Mouse (Mus musculus): ENCODE data around the gene Nos2. TPM values are rescaled to one million over a fixed set of nuclear protein-coding genes. Genes with fewer than 3 reads are reported as not detected.

The Nos2 gene
- total and polyA plus RNA-seq, 3 experiments, result not detected

DNA sequence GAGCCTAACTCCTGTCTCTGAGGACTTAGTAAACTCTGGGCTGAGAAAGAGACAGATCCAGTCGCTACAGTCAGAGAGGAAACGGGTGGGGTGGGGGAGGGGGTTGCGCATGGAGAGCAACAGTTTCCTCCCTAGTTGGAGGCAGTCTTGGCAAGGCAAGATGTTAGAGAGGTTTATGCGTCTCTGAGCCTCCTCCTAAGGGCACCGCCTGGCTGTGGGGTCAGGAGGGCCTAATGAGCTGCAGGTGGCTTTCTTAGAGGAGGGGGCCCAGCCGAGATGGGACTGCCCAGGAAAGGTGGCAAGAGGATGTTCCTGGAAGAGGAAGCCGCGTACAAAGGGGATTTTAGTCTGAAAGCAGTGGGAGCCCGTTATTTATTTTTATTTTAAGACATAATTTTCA, 3.5 kb downstream of the Nos2 start:
- no peak overlapping the region for H3K4me3 ChIP-seq (ENCODE audit: low read depth, low read length)
- ATAC-seq (ENCODE audit: extremely low read depth, insufficient number of reproducible peaks, low FRiP score, poor library complexity, severe bottlenecking) (no peak), DNase-seq (ENCODE audit: low spot score) (no peak)
- no peaks in the 10 kb centered on the region for H3K9me3 ChIP-seq (replicated peaks)
- H3K27me3 ChIP-seq (ENCODE audit: insufficient read depth, low read length), result peaks cover 28% of the 10 kb centered on the region
- no peaks in the 10 kb centered on the region for H3K4me1 ChIP-seq (ENCODE audit: insufficient read depth, low read depth, low read length)
- H3K36me3 ChIP-seq (replicated peaks), result no peaks in the 10 kb centered on the region
- TF ChIP-seq GATA1 (IDR thresholded peaks at IDR 0.05; ENCODE audit: borderline replicate concordance, low read length) (no peak), TAL1 (conservative IDR thresholded peaks at IDR 0.05; ENCODE audit: low read depth, low read length) (no peak), GATA2 (IDR thresholded peaks at IDR 0.05; ENCODE audit: borderline replicate concordance, low read depth, low read length) (no peak), CTCF (IDR thresholded peaks at IDR 0.05; ENCODE audit: low read depth, low read length) (no peak), POLR2AphosphoS5 (IDR thresholded peaks at IDR 0.05; ENCODE audit: insufficient replicate concordance, low read depth, low read length) (no peak)

DNA sequence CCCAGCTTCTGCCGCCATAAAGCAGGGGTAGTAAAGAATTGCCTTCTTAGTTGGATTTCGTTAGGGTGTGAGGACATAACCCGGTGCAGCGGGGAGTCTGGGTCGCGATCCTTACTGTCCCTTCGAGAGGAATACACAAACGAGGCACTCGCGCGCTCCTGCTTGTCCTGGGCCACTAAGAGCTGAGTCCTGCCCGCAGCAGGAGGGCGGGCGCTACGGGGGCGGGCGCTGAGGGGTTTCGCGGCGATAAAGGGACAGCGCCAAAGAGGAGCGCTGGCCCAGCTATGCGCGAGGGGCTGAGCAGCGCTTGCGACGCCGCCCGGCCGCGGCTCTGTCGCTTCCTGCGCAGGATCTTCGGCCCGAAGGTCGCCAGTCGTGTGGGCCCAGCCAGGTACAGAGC, 4.3 kb downstream of the Nos2 start:
- H3K4me3 ChIP-seq (ENCODE audit: low read depth, low read length), result no peak overlapping the region
- H3K9me3 ChIP-seq (replicated peaks), result no peaks in the 10 kb centered on the region
- no peak for TF ChIP-seq POLR2AphosphoS5 (IDR thresholded peaks at IDR 0.05; ENCODE audit: insufficient replicate concordance, low read depth, low read length)
- no peak for TF ChIP-seq GATA1 (IDR thresholded peaks at IDR 0.05; ENCODE audit: borderline replicate concordance, low read length)
- no peak for TF ChIP-seq TAL1 (conservative IDR thresholded peaks at IDR 0.05; ENCODE audit: low read depth, low read length)
- no peak for TF ChIP-seq CTCF (IDR thresholded peaks at IDR 0.05; ENCODE audit: low read depth, low read length)
- TF ChIP-seq GATA2 (IDR thresholded peaks at IDR 0.05; ENCODE audit: borderline replicate concordance, low read depth, low read length), result no peak
- ATAC-seq (ENCODE audit: extremely low read depth, insufficient number of reproducible peaks, low FRiP score, poor library complexity, severe bottlenecking), result no peak
- peaks cover 32% of the 10 kb centered on the region for H3K27me3 ChIP-seq (ENCODE audit: insufficient read depth, low read length)
- no peak for DNase-seq (ENCODE audit: low spot score)
- no peaks in the 10 kb centered on the region for H3K4me1 ChIP-seq (ENCODE audit: insufficient read depth, low read depth, low read length)
- no peaks in the 10 kb centered on the region for H3K36me3 ChIP-seq (replicated peaks)

- no peak overlapping the region for H3K4me3 ChIP-seq (ENCODE audit: low read depth, low read length)
- no peaks in the 10 kb centered on the region for H3K4me1 ChIP-seq (ENCODE audit: insufficient read depth, low read depth, low read length)
- no peak for DNase-seq (ENCODE audit: low spot score)
- TF ChIP-seq TAL1 (conservative IDR thresholded peaks at IDR 0.05; ENCODE audit: low read depth, low read length) (no peak), GATA2 (IDR thresholded peaks at IDR 0.05; ENCODE audit: borderline replicate concordance, low read depth, low read length) (no peak), POLR2AphosphoS5 (IDR thresholded peaks at IDR 0.05; ENCODE audit: insufficient replicate concordance, low read depth, low read length) (no peak), CTCF (IDR thresholded peaks at IDR 0.05; ENCODE audit: low read depth, low read length) (no peak)
- H3K27me3 ChIP-seq (ENCODE audit: insufficient read depth, low read length), result peaks cover 34% of the 10 kb centered on the region
- H3K36me3 ChIP-seq (replicated peaks), result no peaks in the 10 kb centered on the region
- ATAC-seq (ENCODE audit: extremely low read depth, insufficient number of reproducible peaks, low FRiP score, poor library complexity, severe bottlenecking), result no peak
- H3K9me3 ChIP-seq (replicated peaks), result no peaks in the 10 kb centered on the region
These were observed 8.8 kb downstream of the Nos2 start for GRCm38 (mm10) chr11:78929345-78929744.

GRCm38 (mm10) chr11:78934307-78934706, 13.7 kb downstream of the Nos2 start:
- no peak for ATAC-seq (ENCODE audit: extremely low read depth, insufficient number of reproducible peaks, low FRiP score, poor library complexity, severe bottlenecking)

DNA sequence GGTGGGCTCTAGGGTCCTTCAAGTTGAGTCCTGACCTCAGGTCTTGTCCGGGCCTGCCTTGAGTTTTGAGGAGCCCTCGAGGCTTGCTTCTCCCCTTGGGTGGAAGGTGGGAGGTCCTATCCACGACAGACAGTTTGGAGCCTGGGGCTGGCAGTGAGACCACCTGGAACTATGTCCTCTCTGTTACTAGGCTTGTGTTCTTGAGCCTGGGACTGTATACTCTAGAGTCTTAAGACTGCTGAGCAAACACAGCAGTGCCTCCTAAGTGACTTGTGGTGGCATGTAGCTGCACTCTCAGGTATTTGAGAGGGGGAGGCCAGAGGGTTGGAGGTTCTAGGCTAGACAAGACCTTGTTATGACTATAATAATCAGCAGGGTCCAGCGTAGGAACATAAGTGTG, 14.1 kb downstream of the Nos2 start:
- Histone ChIP-seq H3K36me3 (replicated peaks) (no peaks in the 10 kb centered on the region), H3K27me3 (ENCODE audit: insufficient read depth, low read length) (peaks cover 35% of the 10 kb centered on the region), H3K4me1 (ENCODE audit: insufficient read depth, low read depth, low read length) (no peaks in the 10 kb centered on the region), H3K9me3 (replicated peaks) (no peaks in the 10 kb centered on the region), H3K4me3 (ENCODE audit: low read depth, low read length) (no peak overlapping the region)
- ATAC-seq (ENCODE audit: extremely low read depth, insufficient number of reproducible peaks, low FRiP score, poor library complexity, severe bottlenecking) (no peak), DNase-seq (ENCODE audit: low spot score) (no peak)
- TF ChIP-seq GATA1 (IDR thresholded peaks at IDR 0.05; ENCODE audit: borderline replicate concordance, low read length) (no peak), TAL1 (conservative IDR thresholded peaks at IDR 0.05; ENCODE audit: low read depth, low read length) (no peak), GATA2 (IDR thresholded peaks at IDR 0.05; ENCODE audit: borderline replicate concordance, low read depth, low read length) (no peak), CTCF (IDR thresholded peaks at IDR 0.05; ENCODE audit: low read depth, low read length) (no peak), POLR2AphosphoS5 (IDR thresholded peaks at IDR 0.05; ENCODE audit: insufficient replicate concordance, low read depth, low read length) (no peak)

More at GRCm38 (mm10) chr11:78934307-78934706, 13.7 kb downstream of the Nos2 start:
- Histone ChIP-seq H3K4me3 (ENCODE audit: low read depth, low read length) (no peak overlapping the region), H3K4me1 (ENCODE audit: insufficient read depth, low read depth, low read length) (no peaks in the 10 kb centered on the region), H3K9me3 (replicated peaks) (no peaks in the 10 kb centered on the region), H3K36me3 (replicated peaks) (no peaks in the 10 kb centered on the region), H3K27me3 (ENCODE audit: insufficient read depth, low read length) (peaks cover 37% of the 10 kb centered on the region)
- DNase-seq (ENCODE audit: low spot score), result no peak
- TF ChIP-seq GATA1 (IDR thresholded peaks at IDR 0.05; ENCODE audit: borderline replicate concordance, low read length) (no peak), POLR2AphosphoS5 (IDR thresholded peaks at IDR 0.05; ENCODE audit: insufficient replicate concordance, low read depth, low read length) (no peak), GATA2 (IDR thresholded peaks at IDR 0.05; ENCODE audit: borderline replicate concordance, low read depth, low read length) (no peak), CTCF (IDR thresholded peaks at IDR 0.05; ENCODE audit: low read depth, low read length) (no peak), TAL1 (conservative IDR thresholded peaks at IDR 0.05; ENCODE audit: low read depth, low read length) (no peak)

- Histone ChIP-seq H3K4me3 (ENCODE audit: low read depth, low read length) (no peak overlapping the region), H3K36me3 (replicated peaks) (no peaks in the 10 kb centered on the region), H3K4me1 (ENCODE audit: insufficient read depth, low read depth, low read length) (no peaks in the 10 kb centered on the region), H3K9me3 (replicated peaks) (no peaks in the 10 kb centered on the region), H3K27me3 (ENCODE audit: insufficient read depth, low read length) (peaks cover 39% of the 10 kb centered on the region)
- TF ChIP-seq POLR2AphosphoS5 (IDR thresholded peaks at IDR 0.05; ENCODE audit: insufficient replicate concordance, low read depth, low read length) (no peak), TAL1 (conservative IDR thresholded peaks at IDR 0.05; ENCODE audit: low read depth, low read length) (no peak), GATA2 (IDR thresholded peaks at IDR 0.05; ENCODE audit: borderline replicate concordance, low read depth, low read length) (no peak), CTCF (IDR thresholded peaks at IDR 0.05; ENCODE audit: low read depth, low read length) (no peak), GATA1 (IDR thresholded peaks at IDR 0.05; ENCODE audit: borderline replicate concordance, low read length) (no peak)
- ATAC-seq (ENCODE audit: extremely low read depth, insufficient number of reproducible peaks, low FRiP score, poor library complexity, severe bottlenecking) (no peak), DNase-seq (ENCODE audit: low spot score) (no peak)
These were observed 14.6 kb downstream of the Nos2 start for GRCm38 (mm10) chr11:78935178-78935577.
